Mouse (Mus musculus) ES-E14 (cell line): ENCODE measurements around the gene Pip5kl1. TPM values are rescaled to one million over a fixed set of nuclear protein-coding genes. Genes with fewer than 3 reads are reported as not detected.

Experiments used
- DNase-seq: peaks from one replicate; pipeline ENCODE4 v3.0.0-alpha.2; 2013; ENCODE audit warnings: low read depth, low spot score
- H3K27ac ChIP-seq: 2 replicates; pipeline ENCODE4 v1.5.1; 2012; ENCODE audit warnings: low read depth, mild to moderate bottlenecking, low read length, moderate library complexity, mixed read lengths; ENCODE audit not compliant: poor library complexity, insufficient read depth, severe bottlenecking
- H3K36me3 ChIP-seq: 2 replicates; pipeline ENCODE4 v1.6.1; 2012; ENCODE audit warnings: mild to moderate bottlenecking, low read length, moderate library complexity, mixed read lengths; ENCODE audit not compliant: control insufficient read depth, poor library complexity, insufficient read depth, severe bottlenecking
- H3K4me1 ChIP-seq, 2 experiments: fragments of 150-350 bp in 1 of 2; sonication (generic) in 1 of 2; 2 replicates each; pipeline ENCODE4 v1.6.1; 2012; ENCODE audit warnings: low read length in 2 of 2, mild to moderate bottlenecking in 1 of 2, mixed read lengths in 1 of 2; ENCODE audit not compliant: control insufficient read depth in 2 of 2, insufficient read depth in 2 of 2, poor library complexity in 1 of 2
- H3K4me3 ChIP-seq, 2 experiments: fragments of 150-350 bp in 1 of 2; sonication (generic) in 1 of 2; 2 replicates each; pipeline ENCODE4 v1.5.1; 2012; ENCODE audit warnings: low read length in 2 of 2, low read depth in 1 of 2, mild to moderate bottlenecking in 1 of 2, mixed read lengths in 1 of 2; ENCODE audit not compliant: insufficient read depth in 1 of 2, poor library complexity in 1 of 2, severe bottlenecking in 1 of 2
- H3K9ac ChIP-seq: 2 replicates; pipeline ENCODE4 v1.6.1; 2012; ENCODE audit warnings: low read depth, mild to moderate bottlenecking, low read length, mixed read lengths; ENCODE audit not compliant: poor library complexity, insufficient read depth, severe bottlenecking
- H3K9me3 ChIP-seq: fragments of 150-350 bp; sonication (generic); 2 replicates; pipeline ENCODE4 v1.6.1; 2012; ENCODE audit warnings: low read depth, mild to moderate bottlenecking, low read length; ENCODE audit not compliant: control insufficient read depth, insufficient read depth
- CHD2 ChIP-seq: IDR thresholded peaks from 2 replicates; pipeline ENCODE4 v1.6.1; 2014; ENCODE audit warnings: mild to moderate bottlenecking, low read depth, low read length, inconsistent platforms
- HCFC1 ChIP-seq: IDR thresholded peaks from 2 replicates; pipeline ENCODE4 v1.6.1; 2012; ENCODE audit warnings: low read length, inconsistent platforms, borderline replicate concordance; ENCODE audit not compliant: insufficient read depth
- MAFK ChIP-seq: IDR thresholded peaks from 2 replicates; pipeline ENCODE4 v1.6.1; 2014; ENCODE audit warnings: mild to moderate bottlenecking, low read depth, low read length, inconsistent platforms; ENCODE audit not compliant: insufficient read depth
- ZC3H11A ChIP-seq: IDR thresholded peaks from 2 replicates; pipeline ENCODE4 v1.6.1; 2012; ENCODE audit warnings: low read depth, mild to moderate bottlenecking, inconsistent platforms, low read length, borderline replicate concordance
- ZNF384 ChIP-seq: IDR thresholded peaks from 2 replicates; pipeline ENCODE4 v1.6.1; 2012; ENCODE audit warnings: low read depth, low read length, inconsistent platforms
- in situ Hi-C, 2 experiments: fragments of 600-800 bp; cut with MboI; formaldehyde crosslinking; loops; one replicate each; pipeline ENCODE4 v1.15.1; 2025; ENCODE audit warnings: low sequenced_read_pairs in 2 of 2, inconsistent platforms in 1 of 2; ENCODE audit not compliant: unreplicated experiment in 2 of 2
- total RNA-seq: library from RNA; depleted of rRNA; stranded (reverse); fragments of 300-350 nt; gene quantifications from 2 replicates; pipeline ENCODE4 v1.2.3, GENCODE M21; 2012; rRNA removed

The Pip5kl1 gene
- total RNA-seq, 1 experiment: 3.5 TPM

DNA sequence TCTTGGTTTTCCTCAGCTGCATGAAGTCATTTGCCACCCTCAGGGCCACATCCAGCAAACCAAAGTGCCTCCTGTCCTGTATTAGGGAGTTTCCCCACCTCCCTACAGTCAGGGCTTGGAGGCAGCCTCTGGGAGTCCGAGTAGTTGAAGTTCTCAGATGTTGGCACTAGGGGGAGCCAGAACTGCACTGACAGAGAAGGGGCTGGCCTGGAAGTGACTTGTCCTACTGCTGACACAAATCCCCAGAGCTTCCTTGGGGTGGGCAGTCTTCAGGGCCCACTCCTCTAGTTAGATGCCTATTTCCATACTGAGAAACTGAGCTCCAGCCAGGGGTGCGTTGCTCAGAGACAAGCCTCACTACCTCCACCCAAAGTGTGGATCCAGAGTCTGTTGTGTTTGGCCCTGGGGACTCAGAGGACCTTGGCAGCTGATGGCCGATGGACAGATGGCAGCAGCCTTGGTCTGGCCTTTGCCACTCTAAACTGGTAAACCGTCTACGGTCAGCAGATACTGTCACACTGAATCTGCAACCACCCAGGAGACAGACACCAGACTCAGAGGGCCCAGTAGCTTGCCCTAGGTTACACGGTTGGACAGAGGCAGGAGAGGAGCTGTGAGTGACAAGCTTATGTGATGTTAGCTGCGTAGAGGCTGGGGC, 57.3 kb downstream of the Pip5kl1 start:
- Histone ChIP-seq H3K4me3 (no peak overlapping the region), H3K27ac (no peak overlapping the region), H3K9ac (no peak overlapping the region), H3K9me3 (no peaks in the 10 kb centered on the region), H3K36me3 (peaks cover 27% of the 10 kb centered on the region), H3K4me1 (peaks cover 0 to 17% of the 10 kb centered on the region in 2 experiments; a peak in 3 of 4 replicates)
- TF ChIP-seq ZC3H11A (peak; percentile 59; the same call in 1 of the 2 replicates), CHD2 (no peak), MAFK (no peak), HCFC1 (no peak), ZNF384 (no peak)
- in situ Hi-C loops: no loop called here
- peak; percentile 86 for DNase-seq

Other genes with a start within 250 kb of the Pip5kl1 start
- 13.6 and 18.7 TPM in 2 replicates for gene Ciz1, start 222.5 kb upstream of the Pip5kl1 start, total RNA-seq
- gene Dnm1, start 221.5 kb upstream of the Pip5kl1 start, total RNA-seq: 1.5 and 2.5 TPM in 2 replicates
- 20.0 and 31.3 TPM in 2 replicates for gene 1110008P14Rik, start 192.9 kb upstream of the Pip5kl1 start, total RNA-seq
- not detected in 2 replicates for gene Lcn2, start 186.5 kb upstream of the Pip5kl1 start, total RNA-seq
- 24.9 and 30.7 TPM in 2 replicates for gene Ptges2, start 178.9 kb upstream of the Pip5kl1 start, total RNA-seq
- gene Naif1, start 124.3 kb upstream of the Pip5kl1 start, total RNA-seq: 2.1 and 2.5 TPM in 2 replicates
- gene Slc25a25, start 123.4 kb upstream of the Pip5kl1 start, total RNA-seq: 22.1 and 23.4 TPM in 2 replicates
- 11.6 TPM in 2 replicates for gene Fam102a, start 39.5 kb upstream of the Pip5kl1 start, total RNA-seq
- gene Dpm2, start 3.9 kb upstream of the Pip5kl1 start, total RNA-seq: 38.0 and 44.1 TPM in 2 replicates
- gene 9430097D07Rik, start 887 bp downstream of the Pip5kl1 start, total RNA-seq: 0.37 and 0.71 TPM in 2 replicates
- gene St6galnac4, start 12.3 kb downstream of the Pip5kl1 start, total RNA-seq: 9.4 and 14.8 TPM in 2 replicates
- 18.0 and 27.2 TPM in 2 replicates for gene St6galnac6, start 24.9 kb downstream of the Pip5kl1 start, total RNA-seq
- gene Ak1, start 47.0 kb downstream of the Pip5kl1 start, total RNA-seq: 77.4 and 90.8 TPM in 2 replicates
- 18.3 and 36.8 TPM in 2 replicates for gene Eng, start 71.8 kb downstream of the Pip5kl1 start, total RNA-seq
- gene Fpgs, start 129.3 kb downstream of the Pip5kl1 start, total RNA-seq: 61.2 and 84.6 TPM in 2 replicates
- 68.0 and 72.4 TPM in 2 replicates for gene Cdk9, start 138.3 kb downstream of the Pip5kl1 start, total RNA-seq
- gene Sh2d3c, start 146.3 kb downstream of the Pip5kl1 start, total RNA-seq: 1.7 and 1.8 TPM in 2 replicates
- not detected in 2 replicates for gene 6330409D20Rik, start 166.2 kb downstream of the Pip5kl1 start, total RNA-seq
- gene Tor2a, start 182.4 kb downstream of the Pip5kl1 start, total RNA-seq: 75.9 and 124 TPM in 2 replicates
- 0.94 and 2.2 TPM in 2 replicates for gene Ttc16, start 200.8 kb downstream of the Pip5kl1 start, total RNA-seq
- 14.9 and 20.9 TPM in 2 replicates for gene Ptrh1, start 201.0 kb downstream of the Pip5kl1 start, total RNA-seq
- 0.32 TPM in 1 of 2 replicates, not detected in the other for gene Cfap157, start 209.6 kb downstream of the Pip5kl1 start, total RNA-seq